In genomic region chr9:89970886-89971486, GRCm38 (mm10) we compare ENCODE assay signal across 17 mouse cellular contexts.
DNase-seq lines count a peak whose midpoint lies in the region; ATAC-seq and TF ChIP-seq lines count a peak whose summit lies in the region.
"Had no signal": no experiment of that assay in that cellular context is flagged by ENCODE, and none has a peak within 500 bp of the region (broad histone marks: within the 10 kb centered on the region; RNA-seq: fewer than 3 reads in every experiment).

No protein-coding gene starts in this region.

- no peaks in the 10 kb centered on the region for H3K4me1 ChIP-seq in kidney, embryonic 15.5 days
- H3K4me1 ChIP-seq in MEL (ENCODE audit: control insufficient read depth in 1 of 2, insufficient read depth in 2 of 2, low read length in 2 of 2): peaks cover 0 to 15% of the 10 kb centered on the region in 2 experiments; a peak in 2 of 4 replicates
- H3K4me1 ChIP-seq: forebrain, embryonic 10.5 days; hindbrain, embryonic 15.5 days had no signal

- no peak overlapping the region for H3K27ac ChIP-seq in kidney, embryonic 15.5 days
- no peak overlapping the region for H3K27ac ChIP-seq in MEL (ENCODE audit: control insufficient read depth, low read depth, low read length)
- H3K27ac ChIP-seq: forebrain, embryonic 10.5 days; heart, embryonic 13.5 days; hindbrain, embryonic 15.5 days had no signal

- WGBS in kidney, embryonic 15.5 days: 75% methylated on average over 11 of the region's 11 CpGs

- H3K4me3 ChIP-seq in kidney, embryonic 15.5 days (replicated peaks): no peak overlapping the region
- H3K4me3 ChIP-seq in MEL (ENCODE audit: control insufficient read depth in 1 of 2, insufficient read depth in 1 of 2, low read depth in 2 of 2, low read length in 2 of 2): no peak overlapping the region
- H3K4me3 ChIP-seq: erythroblast, embryonic 14.5 days; forebrain, embryonic 10.5 days; heart, embryonic 13.5 days; hindbrain, embryonic 15.5 days had no signal

- no peak overlapping the region for H3K4me2 ChIP-seq in kidney, embryonic 15.5 days
- H3K4me2 ChIP-seq: heart, embryonic 13.5 days; hindbrain, embryonic 15.5 days had no signal

- no peaks in the 10 kb centered on the region for H3K27me3 ChIP-seq in kidney, embryonic 15.5 days
- H3K27me3 ChIP-seq in MEL (ENCODE audit: control insufficient read depth in 1 of 2, insufficient read depth in 2 of 2, low read length in 2 of 2): no peaks in the 10 kb centered on the region
- H3K27me3 ChIP-seq: hindbrain, embryonic 15.5 days had no signal

- no peak for TF ChIP-seq EP300 in MEL (IDR thresholded peaks at IDR 0.05; ENCODE audit: low read depth in 1 of 2, low read length in 2 of 2)

- H3K9me3 ChIP-seq in kidney, embryonic 15.5 days (replicated peaks): no peaks in the 10 kb centered on the region
- H3K9me3 ChIP-seq in MEL (replicated peaks; ENCODE audit: insufficient read depth, low read length): no peaks in the 10 kb centered on the region
- H3K9me3 ChIP-seq: forebrain, embryonic 10.5 days; heart, embryonic 13.5 days; hindbrain, embryonic 15.5 days had no signal

- no peaks in the 10 kb centered on the region for H3K36me3 ChIP-seq in kidney, embryonic 15.5 days
- H3K36me3 ChIP-seq in MEL (ENCODE audit: control insufficient read depth in 1 of 2, insufficient read depth in 2 of 2, low read length in 2 of 2): peaks cover 0 to 15% of the 10 kb centered on the region in 2 experiments; a peak in 2 of 4 replicates
- H3K36me3 ChIP-seq: forebrain, embryonic 10.5 days; G1E; heart, embryonic 13.5 days; hindbrain, embryonic 15.5 days had no signal

- no peaks in the 10 kb centered on the region for H3K79me2 ChIP-seq in MEL (ENCODE audit: control insufficient read depth, insufficient read depth, low read length, poor library complexity)

- TF ChIP-seq RAD21 in MEL (IDR thresholded peaks at IDR 0.05; ENCODE audit: low read depth, low read length): no peak

- no peak for DNase-seq in kidney, postnatal 10 days
- DNase-seq in MEL (ENCODE audit: low read depth, low spot score): peak; percentile 57
- peak; percentile 17 for DNase-seq in MEL-GATA-1-ER (ENCODE audit: extremely low read depth, low read depth)
- DNase-seq in B cell, adult 2 months: no peak
- no peak for DNase-seq in frontal cortex, postnatal 36 days (ENCODE audit: low spot score in 2 of 2)
- DNase-seq: adrenal gland, postnatal 25 days; heart, postnatal 36 days; kidney, adult 11 months had no signal

- H3K9ac ChIP-seq in kidney, embryonic 15.5 days: no peak overlapping the region
- H3K9ac ChIP-seq in MEL (ENCODE audit: control insufficient read depth, low read depth, low read length, poor library complexity, severe bottlenecking): no peak overlapping the region
- H3K9ac ChIP-seq: heart, embryonic 13.5 days; hindbrain, embryonic 15.5 days had no signal

- no peak for TF ChIP-seq POLR2A in MEL (IDR thresholded peaks at IDR 0.05; ENCODE audit: control insufficient read depth in 1 of 2, insufficient read depth in 1 of 2, low read depth in 1 of 2, low read length in 2 of 2, poor library complexity in 1 of 2)

- no peak for TF ChIP-seq CTCF in MEL (IDR thresholded peaks at IDR 0.05 in 2 of 3, conservative IDR thresholded peaks at IDR 0.05 in 1 of 3; ENCODE audit: control insufficient read depth in 1 of 3, insufficient read depth in 1 of 3, low read depth in 2 of 3, low read length in 3 of 3, poor library complexity in 1 of 3, severe bottlenecking in 1 of 3)

- ATAC-seq in kidney, embryonic 15.5 days (replicated peaks; ENCODE audit: low FRiP score): peak; percentile 28; the same call in 1 of the 2 replicates
- ATAC-seq in megakaryocyte progenitor cell, adult 5-6 weeks (replicated peaks; ENCODE audit: poor library complexity): peak; percentile 62
- ATAC-seq: CD4-positive, CD25-positive, alpha-beta regulatory T cell, adult 4 months; forebrain, embryonic 14.5 days had no signal

TF ChIP-seq in MEL, 35 proteins besides CTCF, POLR2A, EP300 and RAD21:
- no peak for TF ChIP-seq SIN3A (IDR thresholded peaks at IDR 0.05; ENCODE audit: low read length)
- no peak for TF ChIP-seq TBP (IDR thresholded peaks at IDR 0.05; ENCODE audit: low read depth, low read length)
- no peak for TF ChIP-seq ZNF384 (IDR thresholded peaks at IDR 0.05; ENCODE audit: low read depth, low read length)
- no peak for TF ChIP-seq CHD1 (IDR thresholded peaks at IDR 0.05; ENCODE audit: low read depth, low read length)
- TF ChIP-seq HCFC1 (IDR thresholded peaks at IDR 0.05; ENCODE audit: low read depth, low read length): no peak
- TF ChIP-seq NRF1 (IDR thresholded peaks at IDR 0.05; ENCODE audit: insufficient read depth, low read depth, low read length, poor library complexity, severe bottlenecking): no peak
TF ChIP-seq in MEL: peak in this region for 0.

Comparison
In these comparisons a context has a peak if more than half of its experiments do, and no peak if none do; other contexts are left out.
1. DNase-seq: peak in MEL (single experiment) and MEL-GATA-1-ER (single experiment); none in kidney, postnatal 10 days (single experiment), B cell, adult 2 months (0 of 2) and frontal cortex, postnatal 36 days (0 of 2).